ENCODE assay signal across 8 mouse cellular contexts in genomic region chr9:13195762-13196161, GRCm38 (mm10). TPM values are rescaled to one million over a fixed set of nuclear protein-coding genes. Genes with fewer than 3 reads are reported as not detected.
DNase-seq lines count a peak whose midpoint lies in the region.

No protein-coding gene starts in this region.

- DNase-seq in adrenal gland, postnatal 14 days: peak; percentile 32
- no peak for DNase-seq in adrenal gland, adult 2 months
- DNase-seq in urinary bladder, postnatal 25 days (ENCODE audit: low spot score): peak; percentile 4
- DNase-seq in urinary bladder, postnatal 36 days (ENCODE audit: low spot score in 2 of 2): no peak
- DNase-seq in forelimb bud, embryonic 11.5 days (ENCODE audit: low read depth, low spot score): peak; percentile 40
- DNase-seq in layer of hippocampus, adult 9-11 months: peak; percentile 26
- DNase-seq in neural tube, embryonic 10.5 days (ENCODE audit: extremely low spot score, low spot score): peak; percentile 35
- DNase-seq in ovary, adult 18-20 months (ENCODE audit: low spot score): no peak

RNA-seq across cellular contexts. Expression of gene Jrkl, which starts 49.9 kb away (rescaled TPM):
- 7.4 and 8.7 TPM in 2 replicates for total RNA-seq in adrenal gland, postnatal 14 days (2021)
- 1 to 10 TPM; 5.4 to 8.1 TPM for total RNA-seq in adrenal gland, adult 2 months (2021)
- polyA plus RNA-seq in adrenal gland, adult 2 months (2012; rRNA removed): 0.04 and 0.06 TPM in 2 replicates

RNA-seq across cellular contexts. Expression of gene Ccdc82, which starts 51.0 kb away (rescaled TPM):
- total RNA-seq in adrenal gland, postnatal 14 days (2021): 15.7 and 19.3 TPM in 2 replicates
- 10 to 100 TPM; 12.8 to 15.0 TPM for total RNA-seq in adrenal gland, adult 2 months (2021)
- 2.0 and 2.1 TPM in 2 replicates for polyA plus RNA-seq in adrenal gland, adult 2 months (2012; rRNA removed)

Comparison
In these comparisons a context has a peak if more than half of its experiments do, and no peak if none do; other contexts are left out.
1. DNase-seq: peak in adrenal gland, postnatal 14 days (single experiment), urinary bladder, postnatal 25 days (single experiment), forelimb bud, embryonic 11.5 days (single experiment), layer of hippocampus, adult 9-11 months (single experiment) and neural tube, embryonic 10.5 days (single experiment); none in adrenal gland, adult 2 months (single experiment), urinary bladder, postnatal 36 days (0 of 2) and ovary, adult 18-20 months (single experiment).